Mouse (Mus musculus): ENCODE measurements around the gene Dnpep. TPM values are rescaled to one million over a fixed set of nuclear protein-coding genes. Genes with fewer than 3 reads are reported as not detected.

Gene Dnpep
- total and polyA plus RNA-seq, 3 experiments: 35.0 to 73.8 (median 50.4) TPM

DNA sequence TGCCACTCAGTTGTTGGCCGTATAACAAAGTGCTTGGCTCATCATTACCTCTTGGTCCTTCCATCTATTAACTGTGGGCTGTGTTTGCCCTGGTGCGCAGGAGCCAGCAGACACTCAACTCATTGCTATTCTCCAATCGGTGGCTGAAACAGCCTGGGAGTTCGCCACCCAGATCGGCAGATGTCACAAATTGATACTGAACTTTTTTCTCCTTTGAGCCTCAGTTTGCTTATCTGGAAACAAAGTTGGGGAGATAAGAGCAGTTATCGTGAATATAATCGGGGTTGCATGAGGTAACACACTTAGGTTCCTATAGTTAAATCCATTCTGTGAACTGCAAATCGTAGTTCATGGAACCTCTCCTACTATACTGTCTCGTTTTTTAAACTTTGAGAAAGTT, 19.3 kb upstream of the Dnpep start:
- Histone ChIP-seq H3K27ac (ENCODE audit: insufficient read depth, low read depth) (no peak overlapping the region), H3K9ac (ENCODE audit: insufficient read depth, low read depth) (no peak overlapping the region), H3K9me3 (replicated peaks; ENCODE audit: low read length) (peaks cover 2% of the 10 kb centered on the region), H3K36me3 (replicated peaks in 1 of 2; ENCODE audit: control insufficient read depth in 1 of 2, insufficient read depth in 1 of 2, low read length in 1 of 2) (no peaks in the 10 kb centered on the region), H3K79me2 (replicated peaks; ENCODE audit: control insufficient read depth, extremely low read depth, insufficient read depth, poor library complexity, severe bottlenecking) (no peaks in the 10 kb centered on the region), H3K4me3 (replicated peaks in 1 of 3; ENCODE audit: low read depth in 2 of 3, low read length in 2 of 3, poor library complexity in 1 of 3) (no peak overlapping the region), H3K4me1 (ENCODE audit: control insufficient read depth in 1 of 2, insufficient read depth in 2 of 2) (peaks cover 3 to 5% of the 10 kb centered on the region in 2 experiments; a peak in 3 of 4 replicates), H3K27me3 (replicated peaks) (peaks cover 6% of the 10 kb centered on the region), H3K4me2 (ENCODE audit: insufficient read depth, low read depth, poor library complexity, severe bottlenecking) (no peak overlapping the region)
- dilution Hi-C loops (cut with MboI; ENCODE audit: extremely low pct_ligation_motif_present, extremely low pct_unique_long_range_greater_than_20kb, low sequenced_read_pairs) (no loop called here), in situ Hi-C loops (cut with MboI; ENCODE audit: low pct_ligation_motif_present, low pct_unique_long_range_greater_than_20kb, low sequenced_read_pairs) (loop anchor here (25.0 kb wide), 1 partner anchor 225 kb away; no protein-coding TSS in a partner anchor)
- TF ChIP-seq MXI1 (IDR thresholded peaks at IDR 0.05; ENCODE audit: low read depth, low read length) (no peak), POLR2A (IDR thresholded peaks at IDR 0.05; ENCODE audit: low read depth, low read length) (no peak), TCF12 (IDR thresholded peaks at IDR 0.05; ENCODE audit: low read depth, low read length) (no peak), TBP (conservative IDR thresholded peaks at IDR 0.05; ENCODE audit: low read depth, low read length) (no peak), ZMIZ1 (IDR thresholded peaks at IDR 0.05; ENCODE audit: low read depth, low read length) (no peak), KAT2A (IDR thresholded peaks at IDR 0.05; ENCODE audit: insufficient replicate concordance, low read length) (no peak)
- no peak for DNase-seq (ENCODE audit: extremely low read depth)

DNA sequence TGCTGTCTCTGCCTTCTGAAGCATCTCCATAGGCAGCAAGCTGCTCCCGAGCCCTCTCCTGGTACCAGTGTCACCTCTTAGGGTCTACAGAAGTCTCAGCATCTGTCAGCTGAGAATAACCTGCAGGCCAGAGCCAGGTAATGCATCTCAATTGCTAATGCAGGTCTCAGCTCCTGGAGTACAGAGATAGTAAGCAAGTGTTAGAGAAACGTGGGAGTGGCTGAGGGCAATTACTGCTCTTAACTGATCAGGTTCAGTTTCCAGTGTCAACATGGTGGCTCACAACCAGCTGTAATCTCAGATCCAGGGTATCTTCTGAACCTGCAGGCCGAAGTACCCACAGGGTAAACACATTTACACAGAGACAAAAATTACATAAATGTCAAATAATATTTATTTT, 18.7 kb upstream of the Dnpep start:
- no peak for TF ChIP-seq NELFE (IDR thresholded peaks at IDR 0.05; ENCODE audit: low read depth, low read length)
- no peak for TF ChIP-seq MXI1 (IDR thresholded peaks at IDR 0.05; ENCODE audit: low read depth, low read length)
- TF ChIP-seq HCFC1 (IDR thresholded peaks at IDR 0.05; ENCODE audit: low read depth, low read length): no peak
- TF ChIP-seq ZC3H11A (IDR thresholded peaks at IDR 0.05; ENCODE audit: low read depth, low read length): no peak
- no peak for TF ChIP-seq CHD1 (IDR thresholded peaks at IDR 0.05; ENCODE audit: low read depth, low read length)
- no peak for TF ChIP-seq POLR2AphosphoS2 (IDR thresholded peaks at IDR 0.05; ENCODE audit: low read depth, low read length)
- TF ChIP-seq MAZ (IDR thresholded peaks at IDR 0.05; ENCODE audit: low read depth, low read length): no peak
- TF ChIP-seq BHLHE40 (IDR thresholded peaks at IDR 0.05; ENCODE audit: low read depth, low read length): no peak
- TF ChIP-seq KAT2A (IDR thresholded peaks at IDR 0.05; ENCODE audit: insufficient replicate concordance, low read length): no peak
- TF ChIP-seq MEF2A (IDR thresholded peaks at IDR 0.05; ENCODE audit: borderline replicate concordance, low read depth, low read length): no peak
- TF ChIP-seq PAX5 (IDR thresholded peaks at IDR 0.05; ENCODE audit: low read length): no peak
- TF ChIP-seq MAFK (IDR thresholded peaks at IDR 0.05; ENCODE audit: insufficient replicate concordance, low read length): no peak
- no peak for TF ChIP-seq MYC (IDR thresholded peaks at IDR 0.05; ENCODE audit: low read depth, low read length)
- TF ChIP-seq POLR2A (IDR thresholded peaks at IDR 0.05; ENCODE audit: low read depth, low read length): no peak
- TF ChIP-seq SMC3 (IDR thresholded peaks at IDR 0.05; ENCODE audit: low read depth, low read length): no peak
- TF ChIP-seq ETS1 (conservative IDR thresholded peaks at IDR 0.05; ENCODE audit: low read depth, low read length): no peak
- no peak for TF ChIP-seq E2F4 (IDR thresholded peaks at IDR 0.05; ENCODE audit: insufficient replicate concordance, low read depth, low read length)
- TF ChIP-seq ELF1 (IDR thresholded peaks at IDR 0.05; ENCODE audit: low read depth, low read length): no peak
- H3K27ac ChIP-seq (ENCODE audit: insufficient read depth, low read depth): no peak overlapping the region
- peaks cover 2% of the 10 kb centered on the region for H3K9me3 ChIP-seq (replicated peaks; ENCODE audit: low read length)
- DNase-seq (ENCODE audit: extremely low read depth): no peak
- no peaks in the 10 kb centered on the region for H3K79me2 ChIP-seq (replicated peaks; ENCODE audit: control insufficient read depth, extremely low read depth, insufficient read depth, poor library complexity, severe bottlenecking)
- dilution Hi-C loops (cut with MboI; ENCODE audit: extremely low pct_ligation_motif_present, extremely low pct_unique_long_range_greater_than_20kb, low sequenced_read_pairs) (no loop called here), in situ Hi-C loops (cut with MboI; ENCODE audit: low pct_ligation_motif_present, low pct_unique_long_range_greater_than_20kb, low sequenced_read_pairs) (loop anchor here (25.0 kb wide), 1 partner anchor 226 kb away; no protein-coding TSS in a partner anchor)
- no peak overlapping the region for H3K4me3 ChIP-seq (replicated peaks in 1 of 3; ENCODE audit: low read depth in 2 of 3, low read length in 2 of 3, poor library complexity in 1 of 3)
- H3K27me3 ChIP-seq (replicated peaks): peaks cover 2% of the 10 kb centered on the region
- no peak overlapping the region for H3K4me2 ChIP-seq (ENCODE audit: insufficient read depth, low read depth, poor library complexity, severe bottlenecking)
- H3K36me3 ChIP-seq (replicated peaks in 1 of 2; ENCODE audit: control insufficient read depth in 1 of 2, insufficient read depth in 1 of 2, low read length in 1 of 2): no peaks in the 10 kb centered on the region
- peaks cover 3 to 5% of the 10 kb centered on the region in 2 experiments; a peak in 3 of 4 replicates for H3K4me1 ChIP-seq (ENCODE audit: control insufficient read depth in 1 of 2, insufficient read depth in 2 of 2)
- no peak overlapping the region for H3K9ac ChIP-seq (ENCODE audit: insufficient read depth, low read depth)
